Mouse (Mus musculus) lung, postnatal 4 days (tissue): ENCODE results near the gene Large1.
"Not testable (repeated sequence)": the region's sequence is repeated elsewhere in the genome, so short reads cannot be mapped to it uniquely, and the experiment has no call there.

Experiments
- DNase-seq, 2 experiments: peaks; one replicate each; pipeline ENCODE4 v3.0.0; 2021

The Large1 gene

GRCm38 (mm10) chr8:73293655-73294054, 59.7 kb downstream of the Large1 start:
- DNase-seq: no peak

GRCm38 (mm10) chr8:73291630-73292029, 61.7 kb downstream of the Large1 start:
- DNase-seq: no peak

GRCm38 (mm10) chr8:73290636-73291035, 62.7 kb downstream of the Large1 start:
- DNase-seq: no peak

GRCm38 (mm10) chr8:73289831-73290230, 63.5 kb downstream of the Large1 start:
- no peak for DNase-seq

- peak; percentile 12 to 66 for DNase-seq
Observed at GRCm38 (mm10) chr8:73281996-73282395, 71.3 kb downstream of the Large1 start.

- DNase-seq: no peak
Observed at GRCm38 (mm10) chr8:73276015-73276414, 77.3 kb downstream of the Large1 start.

GRCm38 (mm10) chr8:73275445-73275844, 77.9 kb downstream of the Large1 start:
- DNase-seq: not testable (repeated sequence)

- DNase-seq: no peak
Observed at GRCm38 (mm10) chr8:73273150-73273549, 80.2 kb downstream of the Large1 start.

GRCm38 (mm10) chr8:73270991-73271390, 82.3 kb downstream of the Large1 start:
- DNase-seq: no peak

GRCm38 (mm10) chr8:73257981-73258380, 95.4 kb downstream of the Large1 start:
- DNase-seq: no peak

GRCm38 (mm10) chr8:73244186-73244585, 109.2 kb downstream of the Large1 start:
- DNase-seq: no peak

- DNase-seq: no peak
Observed at GRCm38 (mm10) chr8:73242066-73242465, 111.3 kb downstream of the Large1 start.

- DNase-seq: no peak
Observed at GRCm38 (mm10) chr8:73234209-73234608, 119.1 kb downstream of the Large1 start.

- peak in 1 of 2 experiments; percentile 32 for DNase-seq
Observed at GRCm38 (mm10) chr8:73233358-73234041, 119.8 kb downstream of the Large1 start.

- no peak for DNase-seq
Observed at GRCm38 (mm10) chr8:73226841-73227240, 126.5 kb downstream of the Large1 start.

GRCm38 (mm10) chr8:73225654-73226053, 127.7 kb downstream of the Large1 start:
- DNase-seq: no peak

GRCm38 (mm10) chr8:73219178-73219811, 134.0 kb downstream of the Large1 start:
- DNase-seq: no peak

GRCm38 (mm10) chr8:73206831-73207230, 146.5 kb downstream of the Large1 start:
- DNase-seq: no peak

- DNase-seq: peak in 1 of 2 experiments; percentile 4
Observed at GRCm38 (mm10) chr8:73201854-73202253, 151.5 kb downstream of the Large1 start.

- DNase-seq: no peak
Observed at GRCm38 (mm10) chr8:73197714-73198113, 155.6 kb downstream of the Large1 start.

GRCm38 (mm10) chr8:73188684-73189083, 164.7 kb downstream of the Large1 start:
- no peak for DNase-seq

- DNase-seq: no peak
Observed at GRCm38 (mm10) chr8:73187381-73187780, 166.0 kb downstream of the Large1 start.

GRCm38 (mm10) chr8:73178434-73178833, 174.9 kb downstream of the Large1 start:
- no peak for DNase-seq

- DNase-seq: no peak
Observed at GRCm38 (mm10) chr8:73172661-73173060, 180.7 kb downstream of the Large1 start.

- DNase-seq: no peak
Observed at GRCm38 (mm10) chr8:73161994-73162393, 191.3 kb downstream of the Large1 start.
